Mouse (Mus musculus) lung, embryonic 15.5 days (tissue): ENCODE data around the gene Pdcd11. TPM values are rescaled to one million over a fixed set of nuclear protein-coding genes. Genes with fewer than 3 reads are reported as not detected.
A peak's percentile ranks its signal among the peaks of the same experiment; 100 is the strongest.

ENCODE experiments used
- ATAC-seq: fragments of 200-750 bp; cut with Nextera tagmentation; 2 replicates; pipeline ENCODE4 v1.8.0; 2017; ENCODE audit warnings: moderate number of reproducible peaks, borderline replicate concordance; ENCODE audit not compliant: low FRiP score, low TSS enrichment; ENCODE audit errors: extremely low read depth
- H3K27ac ChIP-seq: fragments of 300-500 bp; sonication (generic); 2 replicates; pipeline ENCODE4 v1.5.1; 2015; ENCODE audit warnings: moderate library complexity, mild to moderate bottlenecking, inconsistent platforms
- H3K27me3 ChIP-seq: fragments of 300-500 bp; sonication (generic); 2 replicates; pipeline ENCODE4 v1.6.1; 2015; ENCODE audit warnings: inconsistent platforms
- H3K36me3 ChIP-seq: fragments of 300-500 bp; sonication (generic); 2 replicates; pipeline ENCODE4 v1.6.1; 2015; ENCODE audit warnings: inconsistent platforms
- H3K4me1 ChIP-seq: fragments of 300-500 bp; sonication (generic); 2 replicates; pipeline ENCODE4 v1.6.1; 2015; ENCODE audit warnings: inconsistent platforms
- H3K4me2 ChIP-seq: fragments of 300-500 bp; sonication (generic); 2 replicates; pipeline ENCODE4 v1.6.1; 2015; ENCODE audit warnings: inconsistent platforms, mild to moderate bottlenecking, moderate library complexity
- H3K4me3 ChIP-seq: fragments of 300-500 bp; sonication (generic); 2 replicates; pipeline ENCODE4 v1.5.1; 2015; ENCODE audit warnings: mild to moderate bottlenecking, inconsistent platforms
- H3K9ac ChIP-seq: fragments of 300-500 bp; sonication (generic); 2 replicates; pipeline ENCODE4 v1.6.1; 2015; ENCODE audit warnings: inconsistent platforms
- H3K9me3 ChIP-seq: fragments of 300-500 bp; sonication (generic); 2 replicates; pipeline ENCODE4 v1.6.1; 2016; ENCODE audit warnings: inconsistent platforms
- WGBS: fragments of 180-500 bp; shearing (Covaris S2); methylation state at CpG from one replicate; pipeline ENCODE4 v1.1.7; 2015; 5-methylcytosine and 5-hydroxymethylcytosine counted together
- polyA plus RNA-seq: library from polyadenylated mRNA; unstranded; fragments of >200 nt; fragmentation: Nextera tagmentation; extraction: Ambion mirVana; gene quantifications from 2 replicates; pipeline ENCODE4 v1.2.1, GENCODE M21; 2015

The Pdcd11 gene
- polyA plus RNA-seq, 1 experiment from 2014 or later: 8.3 TPM

DNA sequence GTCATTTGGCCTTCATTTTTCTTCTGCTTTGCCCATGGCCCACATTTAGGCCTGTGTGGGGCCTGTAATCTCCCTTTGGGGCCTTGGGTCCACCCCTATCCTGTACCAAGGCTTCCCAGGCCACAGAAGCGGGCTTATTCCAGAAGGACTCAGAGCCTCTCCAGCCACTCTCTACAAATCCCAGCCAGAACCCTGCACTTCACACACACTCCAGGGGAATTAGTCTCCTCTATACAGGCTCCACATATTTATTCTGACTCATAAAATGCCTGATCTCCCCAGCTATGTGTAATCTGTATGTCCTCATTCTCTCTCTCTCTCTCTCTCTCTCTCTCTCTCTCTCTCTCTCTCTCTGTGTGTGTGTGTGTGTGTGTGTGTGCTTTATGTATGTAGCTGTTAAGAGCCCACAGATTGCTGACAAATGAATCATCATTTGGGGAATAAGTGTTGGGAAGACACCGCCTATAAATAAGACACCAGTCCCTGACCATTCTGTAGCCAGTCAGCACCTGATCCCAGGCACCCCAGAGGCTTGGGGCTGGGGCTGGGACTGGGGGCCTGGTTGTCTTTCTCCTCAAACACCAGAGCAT is 86.4 kb downstream of the Pdcd11 start:
- no peak overlapping the region for H3K9ac ChIP-seq
- no peak overlapping the region for H3K4me2 ChIP-seq
- no peak overlapping the region for H3K4me3 ChIP-seq
- no peak for ATAC-seq
- no peak overlapping the region for H3K27ac ChIP-seq
- H3K36me3 ChIP-seq: no peaks in the 10 kb centered on the region
- 84% methylated on average over 2 of the region's 2 CpGs for WGBS
- no peaks in the 10 kb centered on the region for H3K9me3 ChIP-seq
- H3K27me3 ChIP-seq: peaks cover 41% of the 10 kb centered on the region
- H3K4me1 ChIP-seq: peaks cover 16% of the 10 kb centered on the region

DNA sequence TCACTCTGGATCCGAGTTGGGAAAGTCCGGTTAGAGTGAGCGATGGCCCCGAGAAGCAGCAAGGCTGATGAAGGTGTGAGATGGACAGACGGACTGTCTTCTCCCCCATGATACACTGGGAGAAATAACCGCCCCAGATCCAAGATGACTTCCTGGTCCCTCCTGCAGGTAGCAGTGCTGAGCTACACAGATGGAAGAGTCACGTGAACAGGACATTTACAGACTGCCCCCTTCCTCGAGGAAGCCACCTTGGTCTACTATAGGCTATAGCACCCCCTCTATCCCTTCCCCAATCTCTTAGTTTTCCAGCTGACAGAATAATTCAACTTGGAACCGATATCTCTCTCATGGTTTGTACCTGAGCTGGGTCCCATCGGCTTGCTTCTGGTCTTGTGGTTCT is 87.4 kb downstream of the Pdcd11 start:
- H3K27ac ChIP-seq: no peak overlapping the region
- peak overlapping the region; percentile 100 for H3K4me2 ChIP-seq
- no peak overlapping the region for H3K9ac ChIP-seq
- H3K27me3 ChIP-seq: peaks cover 41% of the 10 kb centered on the region
- H3K4me1 ChIP-seq: peaks cover 16% of the 10 kb centered on the region
- peak overlapping the region; percentile 70 for H3K4me3 ChIP-seq
- H3K36me3 ChIP-seq: no peaks in the 10 kb centered on the region
- ATAC-seq: no peak
- H3K9me3 ChIP-seq: no peaks in the 10 kb centered on the region
- 16% methylated on average over 10 of the region's 10 CpGs for WGBS

DNA sequence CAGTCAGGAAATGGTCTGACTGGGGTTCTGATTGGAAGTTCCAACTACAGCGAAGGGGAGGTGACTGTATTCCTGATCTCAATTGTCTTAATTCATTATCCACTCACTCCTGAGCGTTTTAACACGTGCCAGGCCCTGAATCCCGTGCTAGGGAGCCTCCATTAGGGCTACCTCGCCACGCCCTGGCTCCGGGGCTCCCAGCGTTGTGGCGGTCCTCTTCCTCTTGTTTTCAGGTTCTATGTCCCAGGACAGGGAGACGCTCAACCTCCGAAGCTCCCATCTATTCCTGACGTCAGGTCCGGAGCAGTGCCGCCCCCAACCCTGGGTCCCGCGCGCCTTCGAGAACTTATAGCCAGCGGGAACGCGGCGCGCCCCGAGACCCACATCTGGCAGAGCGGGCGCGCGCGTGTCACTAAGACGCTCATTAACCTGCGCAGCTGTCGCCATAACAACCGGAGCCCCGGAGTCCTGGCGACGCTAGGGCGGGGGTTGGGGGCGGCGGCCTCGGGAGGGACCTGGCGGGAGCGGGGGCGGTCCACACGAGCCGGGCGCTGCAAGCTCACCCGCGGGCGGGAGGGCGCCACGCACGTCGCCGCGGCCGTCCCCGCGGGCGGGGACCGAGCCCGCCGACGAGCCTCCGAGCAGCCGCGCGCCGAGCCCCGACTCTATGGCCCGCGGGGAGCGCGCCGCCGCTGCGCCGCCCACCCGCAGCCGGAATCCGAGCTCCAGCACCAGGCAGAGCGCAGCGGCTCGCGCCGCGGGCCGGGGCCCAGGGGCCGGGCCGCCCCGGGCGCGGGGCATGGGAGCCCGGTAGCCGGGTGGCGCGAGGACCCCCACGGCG is 88.1 kb downstream of the Pdcd11 start, which contains the start of gene Neurl1a:
Neurl1a (plus strand) TSS at position 390 of the 841 bp plus-strand sequence.
- H3K27ac ChIP-seq: 0 out of 2 replicates have a peak within 1 kb of the TSS, but pooled peaks have one; percentile 10

DNA sequence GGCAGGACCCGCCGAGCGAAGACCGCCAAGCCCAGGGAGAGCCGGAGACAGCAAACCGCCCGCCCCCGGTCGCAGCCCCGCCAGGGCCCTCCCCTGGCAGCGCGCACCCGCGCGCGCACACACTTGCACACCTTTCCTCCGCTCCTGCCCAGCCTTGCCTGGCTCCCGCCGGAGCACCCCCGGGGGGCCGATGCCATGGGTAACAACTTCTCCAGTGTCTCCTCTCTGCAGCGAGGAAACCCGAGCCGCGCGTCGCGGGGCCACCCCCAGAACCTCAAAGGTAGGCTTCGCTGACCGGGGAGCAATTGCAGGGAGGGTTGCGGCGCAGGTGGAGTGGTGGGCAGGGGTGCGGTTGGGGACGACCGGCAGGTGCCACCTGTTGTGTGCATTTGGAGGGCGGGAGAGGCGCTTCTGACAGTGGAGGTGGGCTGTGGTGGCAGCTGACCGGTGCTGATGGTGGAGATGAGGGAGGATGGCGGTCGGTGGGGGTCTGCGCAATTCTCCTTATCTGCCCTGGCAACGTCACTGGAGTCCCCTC is 88.8 kb downstream of the Pdcd11 start:
- peak overlapping the region; percentile 56 for H3K9ac ChIP-seq
- peak overlapping the region; percentile 70 for H3K4me3 ChIP-seq
- ATAC-seq: 0 out of 2 replicates have a peak, but pooled peaks have one; percentile 28
- H3K9me3 ChIP-seq: no peaks in the 10 kb centered on the region
- H3K36me3 ChIP-seq: no peaks in the 10 kb centered on the region
- H3K27me3 ChIP-seq: peaks cover 41% of the 10 kb centered on the region
- H3K4me2 ChIP-seq: peak overlapping the region; percentile 100
- H3K4me1 ChIP-seq: peaks cover 16% of the 10 kb centered on the region
- whole genome bisulfite sequencing: 1% methylated on average over 33 of the region's 42 CpGs
- H3K27ac ChIP-seq: 0 out of 2 replicates have a peak overlapping the region, but pooled peaks have one; percentile 10

More for the DNA sequence above, 88.1 kb downstream of the Pdcd11 start, which contains the start of gene Neurl1a:
- Histone ChIP-seq H3K4me3 (peak within 1 kb of the TSS; percentile 70), H3K9me3 (no peaks in the 10 kb centered on the region), H3K4me1 (peaks cover 16% of the 10 kb centered on the region), H3K4me2 (peak within 1 kb of the TSS; percentile 100), H3K27me3 (peaks cover 41% of the 10 kb centered on the region), H3K9ac (peak within 1 kb of the TSS; percentile 56), H3K36me3 (no peaks in the 10 kb centered on the region)
- under 1% methylated on average over 78 of the region's 98 CpGs for WGBS
- ATAC-seq: peak; percentile 48

DNA sequence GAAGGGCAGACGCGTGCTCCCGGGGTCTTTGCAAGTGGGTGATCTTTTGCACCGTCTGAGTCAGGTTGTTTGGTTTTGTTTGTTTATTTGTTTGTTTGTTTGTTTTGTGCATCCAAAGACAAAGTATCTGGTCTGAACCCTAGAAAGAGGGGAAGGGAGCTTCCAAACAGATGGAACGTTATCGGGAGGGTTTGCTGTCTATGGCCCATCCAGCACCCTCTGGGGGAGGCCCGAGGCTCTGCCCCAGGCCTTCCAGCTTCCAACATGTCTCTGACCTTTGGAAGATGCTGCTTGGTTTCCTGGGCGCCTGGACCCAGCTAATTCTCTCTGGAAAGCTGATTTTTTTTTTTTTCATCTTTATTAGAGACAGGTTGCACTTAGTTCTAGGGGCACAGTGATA is 89.4 kb downstream of the Pdcd11 start:
- no peak overlapping the region for H3K27ac ChIP-seq
- WGBS: 16% methylated on average over 8 of the region's 8 CpGs
- H3K4me3 ChIP-seq: peak overlapping the region; percentile 70
- H3K9me3 ChIP-seq: no peaks in the 10 kb centered on the region
- no peak overlapping the region for H3K9ac ChIP-seq
- peak overlapping the region; percentile 100 for H3K4me2 ChIP-seq
- peaks cover 41% of the 10 kb centered on the region for H3K27me3 ChIP-seq
- no peaks in the 10 kb centered on the region for H3K36me3 ChIP-seq
- H3K4me1 ChIP-seq: peaks cover 16% of the 10 kb centered on the region
- no peak for ATAC-seq

Other genes starting within 250 kb of the Pdcd11 start
- 1.0 and 2.3 TPM in 2 replicates for gene Ina, start 76.1 kb upstream of the Pdcd11 start, polyA plus RNA-seq
- gene Nt5c2, start 75.6 kb upstream of the Pdcd11 start, polyA plus RNA-seq: 85.4 and 86.0 TPM in 2 replicates
- gene Pcgf6, start 39.9 kb upstream of the Pdcd11 start, polyA plus RNA-seq: 15.3 and 19.3 TPM in 2 replicates
- 5.2 and 5.3 TPM in 2 replicates for gene Taf5, start 23.0 kb upstream of the Pdcd11 start, polyA plus RNA-seq
- gene Usmg5, start 121 bp upstream of the Pdcd11 start, polyA plus RNA-seq: 1,008 and 1,027 TPM in 2 replicates
- 7.1 and 9.7 TPM in 2 replicates for gene Calhm2, start 47.5 kb downstream of the Pdcd11 start, polyA plus RNA-seq
- gene Calhm1, start 53.5 kb downstream of the Pdcd11 start, polyA plus RNA-seq: not detected in 2 replicates
- gene Calhm3, start 67.0 kb downstream of the Pdcd11 start, polyA plus RNA-seq: not detected in 2 replicates
- 6.1 and 6.3 TPM in 2 replicates for gene Neurl1a, start 88.1 kb downstream of the Pdcd11 start, polyA plus RNA-seq